Mouse (Mus musculus): Measurements from ENCODE around the gene Phrf1. TPM values are rescaled to one million over a fixed set of nuclear protein-coding genes. Genes with fewer than 3 reads are reported as not detected.
A peak's percentile ranks its signal among the peaks of the same experiment; 100 is the strongest.

The Phrf1 gene
- 43.5 and 50.7 TPM in 2 replicates for polyA plus RNA-seq (2015; fragmentation: Nextera tagmentation; extraction: Ambion mirVana)

DNA sequence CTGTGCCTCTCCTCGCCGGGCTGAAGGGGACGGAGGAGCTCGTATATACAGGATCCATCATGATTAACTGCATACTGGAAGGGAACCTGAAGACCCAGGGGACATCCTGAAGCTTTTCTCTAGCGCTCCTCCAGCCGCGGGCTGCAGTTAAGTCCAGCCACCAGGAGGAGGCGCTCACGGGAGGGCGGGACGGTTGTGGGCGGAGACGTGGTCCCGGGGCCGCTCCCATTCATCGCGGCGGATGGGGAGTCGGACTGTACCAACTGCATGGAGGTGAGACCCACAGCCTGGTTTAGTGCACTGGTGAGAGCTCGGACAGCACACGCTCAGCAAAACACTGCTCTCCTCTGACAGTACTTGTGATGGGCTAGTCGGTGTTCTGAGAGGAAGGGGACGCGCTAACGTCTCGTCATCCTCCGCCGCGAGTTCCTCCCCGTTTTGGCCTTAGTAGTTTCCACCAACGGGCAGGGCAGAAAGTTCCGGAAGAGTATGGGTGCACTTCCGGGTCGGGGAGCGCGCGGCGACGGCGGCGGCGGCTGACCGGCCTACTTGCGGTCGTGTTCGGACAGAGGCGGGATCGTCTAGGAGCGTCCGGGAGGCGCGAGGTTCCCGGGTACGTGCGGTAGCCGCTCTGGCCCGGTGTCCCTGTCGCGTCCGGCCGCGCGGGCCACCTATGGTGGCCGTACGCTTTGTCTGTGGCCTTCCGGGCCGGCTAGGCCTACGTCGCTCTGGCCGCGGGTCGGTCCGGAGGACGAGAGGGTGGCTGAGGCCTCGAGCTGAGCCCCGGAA lies at the start of gene Phrf1:
Gene Phrf1 (plus strand): TSS at position 506 of the 789 bp plus-strand sequence.
- H3K36me3 ChIP-seq (ENCODE audit: control insufficient read depth, insufficient read depth): peaks cover 18% of the 10 kb centered on the region
- H3K27ac ChIP-seq (ENCODE audit: low read length): peak within 1 kb of the TSS; percentile 90
- peak within 1 kb of the TSS; percentile 93 for H3K4me2 ChIP-seq (ENCODE audit: low read depth, low read length)
- peak within 1 kb of the TSS; percentile 98 for H3K4me3 ChIP-seq (ENCODE audit: low read length)
- WGBS: under 1% methylated on average over 76 of the region's 76 CpGs
- ATAC-seq (replicated peaks; ENCODE audit: extremely low read depth, insufficient read depth, low FRiP score): peak; percentile 88
- no peaks in the 10 kb centered on the region for H3K9me3 ChIP-seq (replicated peaks; ENCODE audit: control insufficient read depth, low read length)
- peak within 1 kb of the TSS; percentile 98 for H3K9ac ChIP-seq (ENCODE audit: low read length)
- peaks cover 13% of the 10 kb centered on the region for H3K4me1 ChIP-seq (ENCODE audit: control insufficient read depth, insufficient read depth, low read length)
- H3K27me3 ChIP-seq (ENCODE audit: control insufficient read depth, insufficient read depth, low read length): no peaks in the 10 kb centered on the region

DNA sequence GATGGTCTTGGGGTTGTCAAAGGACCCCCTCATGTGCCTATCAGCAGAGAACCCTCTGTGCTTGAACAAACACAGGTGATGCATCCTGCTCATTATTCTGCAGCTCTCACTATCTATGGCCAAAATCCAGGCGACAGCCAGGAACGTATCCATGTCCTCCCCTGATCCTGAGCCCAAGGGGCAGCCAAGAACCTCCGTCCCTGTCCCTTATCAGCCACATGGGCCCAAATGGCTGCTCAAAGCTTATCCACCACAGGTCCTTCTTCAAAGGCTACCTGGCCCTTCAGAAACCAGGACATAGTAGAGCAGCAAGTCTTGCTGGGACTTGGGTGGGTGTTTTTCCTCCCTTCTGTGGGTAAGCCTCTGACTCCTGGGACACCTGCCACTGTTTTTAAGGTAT lies 40.4 kb upstream of the Phrf1 start:
- Histone ChIP-seq H3K9me3 (replicated peaks; ENCODE audit: control insufficient read depth, low read length) (no peaks in the 10 kb centered on the region), H3K27me3 (ENCODE audit: control insufficient read depth, insufficient read depth, low read length) (no peaks in the 10 kb centered on the region), H3K9ac (ENCODE audit: low read length) (no peak overlapping the region), H3K4me2 (ENCODE audit: low read depth, low read length) (no peak overlapping the region), H3K27ac (ENCODE audit: low read length) (no peak overlapping the region), H3K4me3 (ENCODE audit: low read length) (no peak overlapping the region), H3K4me1 (ENCODE audit: control insufficient read depth, insufficient read depth, low read length) (peaks cover 10% of the 10 kb centered on the region), H3K36me3 (ENCODE audit: control insufficient read depth, insufficient read depth) (peaks cover 34% of the 10 kb centered on the region)
- no peak for ATAC-seq (replicated peaks; ENCODE audit: extremely low read depth, insufficient read depth, low FRiP score)
- 57% methylated on average over 3 of the region's 3 CpGs for WGBS

DNA sequence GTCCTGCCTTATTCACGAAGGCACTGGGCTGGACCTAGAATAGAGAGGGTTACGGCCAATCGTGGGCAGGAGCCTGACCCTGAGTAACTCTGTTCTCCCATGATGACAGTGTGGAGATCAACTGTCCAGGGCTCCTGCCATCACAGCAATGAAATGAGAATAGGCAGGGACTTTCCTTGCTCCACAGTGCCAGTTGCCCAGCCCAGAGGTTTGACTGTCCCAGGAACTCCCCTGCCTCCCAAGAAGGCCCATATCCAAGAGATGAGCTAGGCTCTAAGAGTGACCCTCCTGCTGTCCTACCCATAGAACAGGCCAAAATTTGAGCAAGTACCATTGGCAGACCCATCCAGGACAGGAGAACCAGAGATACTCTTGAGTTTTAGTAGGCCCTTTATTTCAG lies 39.9 kb upstream of the Phrf1 start:
- H3K9ac ChIP-seq (ENCODE audit: low read length): no peak overlapping the region
- no peak for ATAC-seq (replicated peaks; ENCODE audit: extremely low read depth, insufficient read depth, low FRiP score)
- no peaks in the 10 kb centered on the region for H3K9me3 ChIP-seq (replicated peaks; ENCODE audit: control insufficient read depth, low read length)
- H3K27ac ChIP-seq (ENCODE audit: low read length): no peak overlapping the region
- H3K4me2 ChIP-seq (ENCODE audit: low read depth, low read length): no peak overlapping the region
- H3K27me3 ChIP-seq (ENCODE audit: control insufficient read depth, insufficient read depth, low read length): no peaks in the 10 kb centered on the region
- WGBS: 83% methylated on average over 3 of the region's 3 CpGs
- no peak overlapping the region for H3K4me3 ChIP-seq (ENCODE audit: low read length)
- peaks cover 10% of the 10 kb centered on the region for H3K4me1 ChIP-seq (ENCODE audit: control insufficient read depth, insufficient read depth, low read length)
- H3K36me3 ChIP-seq (ENCODE audit: control insufficient read depth, insufficient read depth): peaks cover 34% of the 10 kb centered on the region

DNA sequence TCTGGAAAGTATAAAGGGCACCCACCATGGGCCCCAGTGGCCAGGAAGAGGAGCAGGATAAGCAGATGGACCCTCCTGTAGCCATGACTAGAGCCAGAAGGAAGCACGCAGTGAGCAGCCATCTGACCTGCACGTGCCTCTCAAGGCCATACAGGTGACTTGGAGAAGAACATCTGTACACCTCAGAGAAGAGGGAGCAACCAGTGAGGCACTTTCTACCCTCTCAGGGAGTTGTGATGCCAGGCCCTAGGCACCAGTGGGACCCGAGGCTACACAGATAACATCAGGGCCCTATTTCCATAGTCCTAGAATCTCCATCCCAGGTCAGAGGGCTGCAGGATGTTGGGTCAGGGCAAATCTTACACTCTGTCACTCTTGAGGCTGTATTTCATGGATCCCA lies 38.4 kb upstream of the Phrf1 start:
- no peak overlapping the region for H3K4me3 ChIP-seq (ENCODE audit: low read length)
- H3K4me1 ChIP-seq (ENCODE audit: control insufficient read depth, insufficient read depth, low read length): peaks cover 16% of the 10 kb centered on the region
- no peak overlapping the region for H3K27ac ChIP-seq (ENCODE audit: low read length)
- 86% methylated on average over 3 of the region's 3 CpGs for WGBS
- no peaks in the 10 kb centered on the region for H3K9me3 ChIP-seq (replicated peaks; ENCODE audit: control insufficient read depth, low read length)
- H3K27me3 ChIP-seq (ENCODE audit: control insufficient read depth, insufficient read depth, low read length): no peaks in the 10 kb centered on the region
- no peak overlapping the region for H3K9ac ChIP-seq (ENCODE audit: low read length)
- no peak for ATAC-seq (replicated peaks; ENCODE audit: extremely low read depth, insufficient read depth, low FRiP score)
- peaks cover 34% of the 10 kb centered on the region for H3K36me3 ChIP-seq (ENCODE audit: control insufficient read depth, insufficient read depth)
- no peak overlapping the region for H3K4me2 ChIP-seq (ENCODE audit: low read depth, low read length)

DNA sequence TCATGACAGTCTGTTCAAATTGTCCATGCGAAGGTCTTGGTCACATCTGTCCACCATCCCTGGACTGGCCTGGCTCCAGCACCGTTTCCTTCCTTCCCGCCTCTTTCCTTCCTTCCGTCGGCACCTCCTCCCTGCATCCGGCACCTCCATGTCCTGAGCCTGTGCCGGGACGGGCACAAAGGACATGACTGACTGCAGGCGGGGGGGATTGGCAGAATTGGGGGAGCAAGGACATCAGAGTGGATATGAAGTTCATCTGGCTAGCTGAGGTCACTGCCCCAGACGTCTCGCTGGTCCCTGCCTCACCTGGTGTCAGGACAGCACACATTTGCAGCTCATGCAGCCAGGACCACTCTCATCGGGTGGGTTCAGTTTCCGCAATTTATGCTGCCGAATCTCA lies 37.5 kb upstream of the Phrf1 start:
- H3K9ac ChIP-seq (ENCODE audit: low read length): no peak overlapping the region
- no peak for ATAC-seq (replicated peaks; ENCODE audit: extremely low read depth, insufficient read depth, low FRiP score)
- 80% methylated on average over 14 of the region's 14 CpGs for WGBS

DNA sequence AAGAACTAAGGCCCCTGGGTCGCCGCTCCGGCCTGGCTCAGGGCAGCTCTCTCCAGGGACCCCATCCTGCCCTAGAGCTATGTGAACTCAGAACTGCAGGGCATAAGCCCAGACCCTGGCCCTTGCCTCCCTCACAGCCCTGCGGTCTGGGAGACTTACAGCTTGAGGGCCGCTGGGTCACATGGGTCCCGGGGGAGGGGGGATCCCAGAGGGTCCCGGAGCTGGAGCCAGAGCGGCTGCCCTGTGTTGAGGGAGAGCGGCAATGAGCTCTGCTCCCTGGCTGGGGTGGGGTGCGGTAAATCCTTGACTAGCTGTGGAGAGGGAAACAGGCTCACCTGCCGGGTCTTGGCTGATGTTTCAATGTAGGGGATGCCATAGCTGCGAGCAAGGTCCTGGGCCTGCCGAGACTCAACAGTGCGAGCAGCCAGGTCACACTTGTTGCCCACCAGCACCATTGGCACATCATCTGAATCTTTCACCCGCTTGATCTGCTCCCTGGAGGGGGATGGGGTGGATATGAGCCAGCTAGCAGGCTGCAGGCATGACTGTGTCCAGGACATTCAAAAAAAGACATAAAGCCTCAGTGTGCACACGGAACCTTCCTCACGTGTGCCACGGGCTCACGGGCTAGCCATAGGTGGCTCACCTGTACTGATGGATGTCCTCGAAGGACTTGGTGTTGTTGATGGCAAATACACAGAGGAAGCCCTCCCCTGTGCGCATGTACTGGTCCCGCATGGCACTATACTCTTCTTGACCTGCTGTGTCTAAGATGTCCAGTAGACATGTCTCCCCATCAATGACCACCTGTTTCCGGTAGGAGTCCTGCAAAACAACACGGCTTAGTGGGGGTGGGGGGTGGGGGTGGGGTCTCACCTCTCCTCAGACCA lies 36.5 kb upstream of the Phrf1 start:
- no peaks in the 10 kb centered on the region for H3K27me3 ChIP-seq (ENCODE audit: control insufficient read depth, insufficient read depth, low read length)
- H3K27ac ChIP-seq (ENCODE audit: low read length): no peak overlapping the region
- no peak for ATAC-seq (replicated peaks; ENCODE audit: extremely low read depth, insufficient read depth, low FRiP score)
- no peak overlapping the region; the same call in 1 of the 2 replicates for H3K4me3 ChIP-seq (ENCODE audit: low read length)
- WGBS: 89% methylated on average over 24 of the region's 24 CpGs
- peak overlapping the region; percentile 78; the same call in 1 of the 2 replicates for H3K4me2 ChIP-seq (ENCODE audit: low read depth, low read length)
- peaks cover 34% of the 10 kb centered on the region for H3K36me3 ChIP-seq (ENCODE audit: control insufficient read depth, insufficient read depth)
- no peaks in the 10 kb centered on the region for H3K9me3 ChIP-seq (replicated peaks; ENCODE audit: control insufficient read depth, low read length)
- peaks cover 16% of the 10 kb centered on the region for H3K4me1 ChIP-seq (ENCODE audit: control insufficient read depth, insufficient read depth, low read length)
- no peak overlapping the region for H3K9ac ChIP-seq (ENCODE audit: low read length)

More for the DNA sequence above, 37.5 kb upstream of the Phrf1 start:
- no peak overlapping the region for H3K27ac ChIP-seq (ENCODE audit: low read length)
- no peaks in the 10 kb centered on the region for H3K9me3 ChIP-seq (replicated peaks; ENCODE audit: control insufficient read depth, low read length)
- no peak overlapping the region for H3K4me2 ChIP-seq (ENCODE audit: low read depth, low read length)
- peaks cover 34% of the 10 kb centered on the region for H3K36me3 ChIP-seq (ENCODE audit: control insufficient read depth, insufficient read depth)
- peaks cover 16% of the 10 kb centered on the region for H3K4me1 ChIP-seq (ENCODE audit: control insufficient read depth, insufficient read depth, low read length)
- no peaks in the 10 kb centered on the region for H3K27me3 ChIP-seq (ENCODE audit: control insufficient read depth, insufficient read depth, low read length)
- no peak overlapping the region for H3K4me3 ChIP-seq (ENCODE audit: low read length)

DNA sequence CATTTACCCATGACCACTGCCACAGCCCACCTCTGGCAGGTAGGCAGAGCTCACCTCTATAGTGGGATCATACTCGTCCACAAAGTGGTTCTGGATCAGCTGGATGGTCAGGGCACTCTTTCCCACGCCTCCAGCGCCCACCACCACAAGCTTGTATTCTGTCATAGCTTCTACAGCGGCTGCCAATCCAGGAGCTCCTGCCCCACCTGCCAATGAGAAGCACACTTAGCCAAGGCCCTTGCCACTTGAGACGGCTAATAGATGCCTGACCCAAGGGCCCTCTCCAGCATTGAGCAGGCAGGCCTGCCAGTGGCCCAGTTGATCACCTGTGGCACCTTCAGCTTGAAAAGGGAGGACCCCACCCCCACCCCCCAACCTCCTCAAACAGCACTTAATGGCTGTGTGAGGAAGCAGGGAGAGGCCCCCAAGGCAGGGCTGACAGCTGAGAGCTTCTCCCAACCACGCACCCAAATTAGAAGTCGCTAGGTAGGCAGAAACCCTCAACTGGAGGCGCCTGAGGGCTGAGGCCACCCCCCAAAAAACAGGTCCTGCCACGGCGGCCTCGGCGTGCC lies 35.7 kb upstream of the Phrf1 start:
- H3K4me3 ChIP-seq (ENCODE audit: low read length): peak overlapping the region; percentile 58
- 28% methylated on average over 12 of the region's 12 CpGs for WGBS
- no peak for ATAC-seq (replicated peaks; ENCODE audit: extremely low read depth, insufficient read depth, low FRiP score)
- H3K36me3 ChIP-seq (ENCODE audit: control insufficient read depth, insufficient read depth): peaks cover 34% of the 10 kb centered on the region
- H3K27me3 ChIP-seq (ENCODE audit: control insufficient read depth, insufficient read depth, low read length): no peaks in the 10 kb centered on the region
- H3K27ac ChIP-seq (ENCODE audit: low read length): peak overlapping the region; percentile 68
- no peaks in the 10 kb centered on the region for H3K9me3 ChIP-seq (replicated peaks; ENCODE audit: control insufficient read depth, low read length)
- peaks cover 16% of the 10 kb centered on the region for H3K4me1 ChIP-seq (ENCODE audit: control insufficient read depth, insufficient read depth, low read length)
- H3K4me2 ChIP-seq (ENCODE audit: low read depth, low read length): peak overlapping the region; percentile 78
- H3K9ac ChIP-seq (ENCODE audit: low read length): peak overlapping the region; percentile 77

DNA sequence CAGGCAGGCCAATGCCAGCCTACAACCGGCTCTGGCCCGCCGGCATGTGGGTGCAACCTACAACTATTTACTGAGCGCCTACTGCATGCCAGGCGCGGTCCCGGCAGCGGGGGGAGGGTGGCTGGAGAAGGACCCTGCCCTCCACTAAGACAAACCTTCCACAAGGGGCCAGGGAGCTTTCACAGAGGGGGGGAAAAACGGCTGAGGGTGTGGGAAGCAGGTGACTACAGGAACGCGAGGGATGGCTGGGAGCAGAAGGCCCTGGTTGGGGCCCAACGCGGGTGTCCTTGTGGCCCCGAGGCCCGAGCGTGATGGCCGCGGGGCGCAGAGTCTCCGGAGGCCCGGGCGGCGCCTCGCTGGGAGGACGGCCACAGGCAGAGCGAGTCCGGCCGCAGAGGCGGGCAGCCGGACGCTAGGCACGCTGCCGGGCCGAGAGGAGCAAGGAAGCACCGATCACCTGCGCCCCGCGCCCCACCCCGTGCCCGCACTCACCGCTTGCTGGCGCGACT lies 35.2 kb upstream of the Phrf1 start:
- under 1% methylated on average over 38 of the region's 43 CpGs for WGBS
- Histone ChIP-seq H3K9me3 (replicated peaks; ENCODE audit: control insufficient read depth, low read length) (no peaks in the 10 kb centered on the region), H3K4me3 (ENCODE audit: low read length) (peak overlapping the region; percentile 58), H3K4me2 (ENCODE audit: low read depth, low read length) (peak overlapping the region; percentile 78), H3K27me3 (ENCODE audit: control insufficient read depth, insufficient read depth, low read length) (no peaks in the 10 kb centered on the region), H3K4me1 (ENCODE audit: control insufficient read depth, insufficient read depth, low read length) (peaks cover 16% of the 10 kb centered on the region), H3K27ac (ENCODE audit: low read length) (peak overlapping the region; percentile 68), H3K9ac (ENCODE audit: low read length) (peak overlapping the region; percentile 77), H3K36me3 (ENCODE audit: control insufficient read depth, insufficient read depth) (peaks cover 34% of the 10 kb centered on the region)
- ATAC-seq (replicated peaks; ENCODE audit: extremely low read depth, insufficient read depth, low FRiP score): peak; percentile 38

All from heart, embryonic 16.5 days (tissue).